Mouse (Mus musculus): ENCODE results near the gene Gpc6. TPM values are rescaled to one million over a fixed set of nuclear protein-coding genes. Genes with fewer than 3 reads are reported as not detected.

The Gpc6 gene
- total and polyA plus RNA-seq, 3 experiments = 4.6 to 10.3 (median 8.0) TPM

DNA sequence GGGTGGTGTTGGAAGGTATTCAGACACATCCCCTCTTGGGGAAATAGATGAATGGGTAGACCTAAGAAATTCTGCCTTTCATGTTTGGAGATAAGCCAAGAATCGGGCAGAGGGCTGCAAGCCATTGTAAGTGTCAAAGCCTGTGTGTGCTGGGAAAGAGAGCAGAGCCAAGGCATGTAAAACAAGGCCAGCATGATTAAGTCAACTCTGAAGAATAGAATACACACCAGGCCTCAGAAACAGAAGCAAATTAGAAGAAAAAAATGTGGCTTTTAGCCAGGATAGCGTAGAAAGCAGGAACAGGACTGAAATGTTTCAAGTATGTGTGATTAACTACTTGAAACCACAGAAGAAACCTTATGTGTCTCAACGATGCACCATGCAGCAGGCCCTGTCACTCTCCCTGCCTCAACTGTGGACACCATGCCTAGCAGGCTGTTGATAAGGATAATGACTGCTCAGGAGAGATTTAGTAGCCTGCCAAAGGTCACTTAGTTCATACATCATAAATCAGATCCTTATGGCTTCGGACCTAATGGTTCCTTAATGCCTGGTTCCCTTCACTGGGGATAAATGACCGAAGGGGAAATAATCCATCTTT, 756.3 kb downstream of the Gpc6 start:
- DNase-seq = no peak
- Histone ChIP-seq H3K27me3 (ENCODE audit: control insufficient read depth, insufficient read depth, low read length) (no peaks in the 10 kb centered on the region), H3K9ac (ENCODE audit: low read depth, low read length) (no peak overlapping the region), H3K36me3 (ENCODE audit: control insufficient read depth, insufficient read depth, low read length) (no peaks in the 10 kb centered on the region), H3K79me2 (replicated peaks; ENCODE audit: control insufficient read depth, insufficient read depth, low read length) (no peaks in the 10 kb centered on the region), H3K27ac (no peak overlapping the region), H3K4me3 (no peak overlapping the region), H3K4me1 (ENCODE audit: control insufficient read depth, insufficient read depth, low read length) (peaks cover 1% of the 10 kb centered on the region)
- intact Hi-C loops (cut with DNase I) = loop anchor here (5.0 kb wide), 1 partner anchor 256 kb away; no protein-coding TSS in a partner anchor
- 45% methylated on average over 5 of the region's 5 CpGs for WGBS
- no peak for TF ChIP-seq EP300 (IDR thresholded peaks at IDR 0.05; ENCODE audit: insufficient read depth, low read depth, low read length)

DNA sequence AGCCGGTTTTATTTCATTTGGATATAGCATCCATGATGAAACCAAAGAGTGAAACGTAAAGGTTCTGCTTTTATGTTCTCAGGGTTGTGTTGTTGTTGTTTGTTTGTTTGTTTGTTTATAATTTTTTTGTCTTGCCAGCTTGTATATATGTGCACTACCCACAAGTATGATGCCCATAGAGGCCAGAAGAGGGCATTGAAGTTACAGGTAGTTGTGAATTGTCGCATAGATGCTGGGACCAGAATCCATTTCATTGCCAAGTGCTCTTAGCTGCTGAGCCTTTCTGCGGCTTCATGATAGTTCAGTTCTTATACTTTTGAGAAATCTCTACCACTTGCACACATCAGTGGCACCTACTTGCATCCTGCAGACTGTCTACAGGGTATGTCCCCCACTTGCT, 758.0 kb downstream of the Gpc6 start:
- no peak for DNase-seq
- 85% methylated on average over 4 of the region's 4 CpGs for WGBS

GRCm38 (mm10) chr14:117689848-117690247, 764.7 kb downstream of the Gpc6 start:
- Histone ChIP-seq H3K79me2 (replicated peaks; ENCODE audit: control insufficient read depth, insufficient read depth, low read length) (no peaks in the 10 kb centered on the region), H3K4me3 (no peak overlapping the region), H3K9ac (ENCODE audit: low read depth, low read length) (no peak overlapping the region), H3K36me3 (ENCODE audit: control insufficient read depth, insufficient read depth, low read length) (no peaks in the 10 kb centered on the region), H3K27me3 (ENCODE audit: control insufficient read depth, insufficient read depth, low read length) (no peaks in the 10 kb centered on the region), H3K27ac (no peak overlapping the region), H3K4me1 (ENCODE audit: control insufficient read depth, insufficient read depth, low read length) (no peaks in the 10 kb centered on the region; the same call in 1 of the 2 replicates)
- TF ChIP-seq POLR2A (IDR thresholded peaks at IDR 0.05; ENCODE audit: insufficient read depth, low read depth, low read length) (no peak), CTCF (IDR thresholded peaks at IDR 0.05) (no peak), EP300 (IDR thresholded peaks at IDR 0.05; ENCODE audit: insufficient read depth, low read depth, low read length) (no peak)
- no peak for DNase-seq
- intact Hi-C loops (cut with DNase I) = no loop called here
- 85% methylated on average over 6 of the region's 6 CpGs for WGBS

More for the DNA sequence above, 758.0 kb downstream of the Gpc6 start:
- no peak overlapping the region for H3K9ac ChIP-seq (ENCODE audit: low read depth, low read length)
- no peaks in the 10 kb centered on the region for H3K27me3 ChIP-seq (ENCODE audit: control insufficient read depth, insufficient read depth, low read length)
- H3K79me2 ChIP-seq (replicated peaks; ENCODE audit: control insufficient read depth, insufficient read depth, low read length) = no peaks in the 10 kb centered on the region
- no peak overlapping the region for H3K4me3 ChIP-seq
- H3K36me3 ChIP-seq (ENCODE audit: control insufficient read depth, insufficient read depth, low read length) = no peaks in the 10 kb centered on the region
- intact Hi-C loops (cut with DNase I) = loop anchor here (1.0 to 5.0 kb wide), 3 partner anchors 148 to 254 kb away; no protein-coding TSS in a partner anchor
- no peak overlapping the region for H3K27ac ChIP-seq
- no peak for TF ChIP-seq EP300 (IDR thresholded peaks at IDR 0.05; ENCODE audit: insufficient read depth, low read depth, low read length)
- TF ChIP-seq POLR2A (IDR thresholded peaks at IDR 0.05; ENCODE audit: insufficient read depth, low read depth, low read length) = no peak
- peak; percentile 42 for TF ChIP-seq CTCF (IDR thresholded peaks at IDR 0.05)
- peaks cover 1% of the 10 kb centered on the region for H3K4me1 ChIP-seq (ENCODE audit: control insufficient read depth, insufficient read depth, low read length)

- 86% methylated on average over 8 of the region's 8 CpGs for WGBS
- H3K36me3 ChIP-seq (ENCODE audit: control insufficient read depth, insufficient read depth, low read length) = no peaks in the 10 kb centered on the region
- no peaks in the 10 kb centered on the region for H3K4me1 ChIP-seq (ENCODE audit: control insufficient read depth, insufficient read depth, low read length)
These were observed 770.5 kb downstream of the Gpc6 start for GRCm38 (mm10) chr14:117695565-117695964.

GRCm38 (mm10) chr14:117700670-117701280, 775.7 kb downstream of the Gpc6 start:
- no peak overlapping the region for H3K9ac ChIP-seq (ENCODE audit: low read depth, low read length)
- 85% methylated on average over 10 of the region's 10 CpGs for WGBS
- intact Hi-C loops (cut with DNase I) = no loop called here
- no peaks in the 10 kb centered on the region for H3K4me1 ChIP-seq (ENCODE audit: control insufficient read depth, insufficient read depth, low read length)
- H3K27ac ChIP-seq = no peak overlapping the region
- no peak for TF ChIP-seq POLR2A (IDR thresholded peaks at IDR 0.05; ENCODE audit: insufficient read depth, low read depth, low read length)
- no peak for TF ChIP-seq CTCF (IDR thresholded peaks at IDR 0.05)
- TF ChIP-seq EP300 (IDR thresholded peaks at IDR 0.05; ENCODE audit: insufficient read depth, low read depth, low read length) = no peak
- DNase-seq = no peak
- no peak overlapping the region for H3K4me3 ChIP-seq
- H3K36me3 ChIP-seq (ENCODE audit: control insufficient read depth, insufficient read depth, low read length) = no peaks in the 10 kb centered on the region
- H3K27me3 ChIP-seq (ENCODE audit: control insufficient read depth, insufficient read depth, low read length) = no peaks in the 10 kb centered on the region
- H3K79me2 ChIP-seq (replicated peaks; ENCODE audit: control insufficient read depth, insufficient read depth, low read length) = no peaks in the 10 kb centered on the region

More at GRCm38 (mm10) chr14:117695565-117695964, 770.5 kb downstream of the Gpc6 start:
- Histone ChIP-seq H3K4me3 (no peak overlapping the region), H3K27ac (no peak overlapping the region), H3K79me2 (replicated peaks; ENCODE audit: control insufficient read depth, insufficient read depth, low read length) (no peaks in the 10 kb centered on the region), H3K9ac (ENCODE audit: low read depth, low read length) (no peak overlapping the region), H3K27me3 (ENCODE audit: control insufficient read depth, insufficient read depth, low read length) (no peaks in the 10 kb centered on the region)
- no peak for DNase-seq
- intact Hi-C loops (cut with DNase I) = no loop called here
- TF ChIP-seq CTCF (IDR thresholded peaks at IDR 0.05) (no peak), POLR2A (IDR thresholded peaks at IDR 0.05; ENCODE audit: insufficient read depth, low read depth, low read length) (no peak), EP300 (IDR thresholded peaks at IDR 0.05; ENCODE audit: insufficient read depth, low read depth, low read length) (no peak)

- Histone ChIP-seq H3K9ac (ENCODE audit: low read depth, low read length) (no peak overlapping the region), H3K4me1 (ENCODE audit: control insufficient read depth, insufficient read depth, low read length) (peaks cover 1% of the 10 kb centered on the region; the same call in 1 of the 2 replicates), H3K36me3 (ENCODE audit: control insufficient read depth, insufficient read depth, low read length) (no peaks in the 10 kb centered on the region), H3K79me2 (replicated peaks; ENCODE audit: control insufficient read depth, insufficient read depth, low read length) (no peaks in the 10 kb centered on the region), H3K4me3 (no peak overlapping the region), H3K27me3 (ENCODE audit: control insufficient read depth, insufficient read depth, low read length) (no peaks in the 10 kb centered on the region), H3K27ac (no peak overlapping the region)
- intact Hi-C loops (cut with DNase I) = no loop called here
- no peak for DNase-seq
- TF ChIP-seq POLR2A (IDR thresholded peaks at IDR 0.05; ENCODE audit: insufficient read depth, low read depth, low read length) (no peak), EP300 (IDR thresholded peaks at IDR 0.05; ENCODE audit: insufficient read depth, low read depth, low read length) (no peak), CTCF (IDR thresholded peaks at IDR 0.05) (no peak)
- WGBS = 85% methylated on average over 3 of the region's 3 CpGs
These were observed 783.7 kb downstream of the Gpc6 start for GRCm38 (mm10) chr14:117708817-117709216.
